Mouse (Mus musculus): ENCODE results near the gene Mrpl50. TPM values are rescaled to one million over a fixed set of nuclear protein-coding genes. Genes with fewer than 3 reads are reported as not detected.
"Not testable (repeated sequence)": the region's sequence is repeated elsewhere in the genome, so short reads cannot be mapped to it uniquely, and the experiment has no call there.

Mrpl50 gene
- total RNA-seq (2022), result 10 to 100 TPM; 37.9 to 46.9 (median 40.0) TPM

- peak; percentile 95 for DNase-seq
Observed at GRCm38 (mm10) chr4:49520572-49521340, at the start of gene Mrpl50, which contains the start of gene Zfp189. Gene Mrpl50 (minus strand): TSS chr4:49521093. Gene Zfp189 (plus strand): TSS chr4:49521176.

- DNase-seq, result peak; percentile 28
Observed at GRCm38 (mm10) chr4:49567613-49568012, 46.7 kb upstream of the Mrpl50 start.

DNA sequence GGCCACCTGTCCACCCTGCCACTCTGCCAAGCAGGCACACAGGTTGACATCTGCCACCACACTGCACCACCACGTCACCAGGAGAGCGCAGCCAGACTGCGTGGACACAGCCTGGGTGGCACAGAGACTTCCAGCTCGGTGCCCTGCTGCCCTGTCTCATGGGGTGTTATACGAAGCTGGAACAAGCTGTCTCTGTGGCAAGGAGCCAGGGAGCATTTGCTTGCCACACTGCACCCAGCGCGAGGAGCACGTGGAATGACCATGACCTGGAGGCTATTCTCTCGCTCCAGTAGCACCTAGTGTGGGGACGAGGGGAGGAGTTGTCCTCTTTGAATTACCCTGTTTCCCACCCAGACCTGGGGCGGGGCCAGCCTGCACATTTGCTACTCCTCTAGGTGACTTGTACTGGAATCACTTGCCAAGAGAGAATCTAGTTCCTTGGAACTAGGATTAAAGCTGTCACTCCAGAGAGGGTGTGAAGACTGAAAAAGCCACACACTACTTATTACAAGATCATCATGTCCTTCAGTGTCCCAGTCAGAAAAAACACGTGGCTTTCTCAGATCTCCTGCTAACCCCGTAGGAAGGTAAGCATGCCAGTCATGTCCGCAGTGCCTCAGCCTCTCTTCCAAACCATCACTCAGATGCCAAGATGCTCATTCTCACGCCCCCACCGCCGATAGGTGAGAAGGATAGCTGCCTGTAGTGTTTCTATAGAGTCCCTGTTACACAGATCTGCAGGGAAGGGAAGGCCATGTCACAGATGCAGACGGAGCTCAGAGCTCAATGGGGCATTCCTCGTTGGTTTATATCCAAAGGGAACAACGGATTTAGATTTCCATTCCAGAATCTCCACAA, 39.3 kb upstream of the Mrpl50 start:
- peak; percentile 41 for DNase-seq

DNA sequence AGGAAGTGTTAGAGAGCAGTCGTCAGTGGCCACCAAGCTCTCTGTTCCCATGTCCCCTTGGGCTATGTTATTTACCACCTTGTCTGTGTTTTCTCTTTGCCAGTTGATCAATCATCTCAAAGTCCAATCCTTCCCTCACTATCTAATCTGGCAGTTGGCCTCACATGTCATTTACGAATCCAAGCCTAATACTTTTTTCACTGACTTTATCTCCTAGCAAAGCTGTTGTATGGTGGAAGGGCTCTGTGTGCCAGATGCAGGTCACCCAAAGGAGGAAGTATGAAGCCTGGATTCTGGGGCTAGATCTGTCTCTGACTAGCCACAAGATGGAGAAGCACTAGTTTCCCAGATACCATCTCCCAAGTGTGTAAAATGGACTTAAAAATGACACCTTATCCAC, 37.3 kb upstream of the Mrpl50 start:
- DNase-seq, result no peak

- no peak for DNase-seq
Observed at GRCm38 (mm10) chr4:49557375-49557774, 36.5 kb upstream of the Mrpl50 start.

DNA sequence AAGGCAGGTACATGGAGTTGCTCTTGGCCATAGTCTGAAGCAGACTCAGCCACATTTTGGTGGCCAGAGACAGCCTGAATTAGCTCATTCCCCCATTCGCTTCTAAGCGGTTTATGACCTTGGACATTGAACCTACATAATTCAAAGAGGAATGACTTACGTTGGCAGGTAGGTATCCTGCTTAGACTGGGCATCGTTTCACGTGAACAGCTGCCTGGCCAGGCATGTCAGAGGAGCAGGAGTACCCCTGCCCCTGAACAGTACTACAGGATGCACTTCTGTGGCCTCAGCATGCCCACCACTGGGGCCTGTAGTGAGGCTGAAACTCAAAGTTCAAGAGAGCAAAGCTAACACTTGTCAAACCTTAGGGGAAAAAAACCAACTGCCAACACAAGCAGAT, 32.5 kb upstream of the Mrpl50 start:
- no peak for DNase-seq

- no peak for DNase-seq
Observed at GRCm38 (mm10) chr4:49549383-49549782, 28.5 kb upstream of the Mrpl50 start, which contains the start of gene Aldob. Gene Aldob (minus strand): TSS chr4:49549546.

GRCm38 (mm10) chr4:49547544-49548219, 26.8 kb upstream of the Mrpl50 start:
- DNase-seq, result no peak

DNA sequence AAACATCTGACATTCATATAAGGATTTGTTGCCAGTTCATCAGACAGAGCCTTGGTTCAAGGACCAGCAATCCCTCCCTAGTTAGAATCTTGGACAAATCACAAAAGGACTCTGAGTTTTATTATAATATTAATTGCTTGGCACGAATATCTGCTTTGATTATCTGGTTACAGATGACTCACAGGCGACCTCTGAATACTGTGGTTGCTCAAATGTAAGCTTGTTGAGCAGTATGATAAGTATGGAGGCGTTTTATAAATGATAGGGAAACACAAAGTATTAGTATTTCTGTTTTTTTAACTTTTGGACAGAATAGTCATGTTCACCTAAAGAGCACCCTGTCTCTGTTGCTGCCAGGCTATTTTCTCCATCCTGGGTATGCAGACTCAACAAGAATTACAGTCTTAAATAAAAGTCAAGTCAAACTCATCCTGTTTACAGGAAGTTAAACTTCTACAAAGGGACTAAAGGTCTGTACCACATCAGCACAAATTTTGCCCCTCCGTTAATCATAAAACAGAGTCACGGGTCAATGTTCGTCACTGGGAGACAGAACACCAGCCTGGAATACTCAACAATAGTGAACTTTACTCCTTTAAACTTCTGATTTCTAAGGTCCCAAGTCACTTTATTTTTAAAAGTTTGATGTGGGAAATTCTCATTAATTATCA, 26.1 kb upstream of the Mrpl50 start:
- peak; percentile 15 for DNase-seq

DNA sequence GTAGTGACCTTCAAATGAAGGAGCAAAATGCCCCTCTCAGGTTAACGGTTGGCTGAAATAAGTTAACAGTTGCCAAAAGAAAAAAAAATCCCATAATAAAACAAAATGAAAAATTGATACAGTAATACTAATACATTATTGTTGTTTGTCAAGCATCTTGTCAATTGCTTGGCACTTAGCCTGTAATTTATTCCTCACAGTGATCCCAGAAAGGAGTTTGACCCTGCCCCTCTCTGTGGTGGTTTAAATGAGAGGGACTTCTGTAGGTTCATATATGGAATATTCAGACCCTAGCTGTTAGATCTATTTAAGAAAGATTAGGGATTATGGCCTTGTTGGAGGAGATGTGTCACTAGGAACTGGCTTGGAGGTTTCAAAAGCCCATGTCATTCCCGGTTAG, 25.1 kb upstream of the Mrpl50 start:
- DNase-seq, result no peak

GRCm38 (mm10) chr4:49540966-49541365, 20.1 kb upstream of the Mrpl50 start:
- no peak for DNase-seq

DNA sequence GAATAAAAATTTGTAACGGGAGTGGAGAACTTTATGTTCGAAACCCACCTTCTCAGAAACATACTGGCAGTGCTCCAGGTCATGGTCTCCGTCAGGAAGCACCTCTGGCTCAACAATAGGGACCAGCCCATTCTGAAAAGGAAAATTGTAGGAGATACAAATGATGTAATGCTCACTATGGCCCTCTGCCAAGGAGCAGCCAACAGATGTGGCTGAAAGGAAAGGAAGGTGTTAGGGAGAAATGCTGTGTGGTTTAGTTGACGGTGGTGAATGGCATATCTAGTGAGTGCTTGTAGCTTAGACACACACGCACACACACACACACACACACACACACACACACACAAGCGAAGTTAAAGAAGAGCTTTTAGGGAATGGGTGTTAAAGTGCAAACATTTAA, 18.8 kb upstream of the Mrpl50 start:
- DNase-seq, result no peak

GRCm38 (mm10) chr4:49536671-49537070, 15.8 kb upstream of the Mrpl50 start:
- no peak for DNase-seq

DNA sequence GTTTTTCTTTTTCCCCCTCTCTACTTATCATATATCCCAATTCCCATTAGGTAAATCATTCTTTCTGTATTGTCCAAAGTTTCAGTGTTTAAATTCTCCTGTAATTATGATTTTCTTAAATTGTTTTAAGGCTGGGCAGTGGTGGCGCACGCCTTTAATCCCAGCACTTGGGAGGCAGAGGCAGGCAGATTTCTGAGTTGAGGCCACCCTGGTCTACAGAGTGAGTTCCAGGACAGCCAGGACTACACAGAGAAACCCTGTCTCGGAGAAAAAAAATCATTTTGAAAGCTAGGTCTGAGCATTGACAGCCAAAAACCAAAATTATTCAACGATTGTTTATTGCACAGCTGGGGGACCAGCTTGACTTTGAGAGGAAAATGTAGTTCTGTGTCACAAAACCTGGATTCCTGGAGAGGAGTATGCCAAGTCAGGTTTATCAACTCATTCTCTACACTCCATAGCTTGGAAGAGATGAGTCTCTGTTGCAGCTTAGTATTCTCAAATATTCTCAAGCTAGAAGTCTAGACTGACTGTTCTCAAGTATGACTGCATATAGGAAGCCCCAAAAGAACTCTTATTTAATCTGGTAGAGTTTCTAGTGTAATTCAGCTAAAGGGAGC, 14.9 kb upstream of the Mrpl50 start:
- DNase-seq, result no peak

GRCm38 (mm10) chr4:49535036-49535435, 14.1 kb upstream of the Mrpl50 start:
- no peak for DNase-seq

DNA sequence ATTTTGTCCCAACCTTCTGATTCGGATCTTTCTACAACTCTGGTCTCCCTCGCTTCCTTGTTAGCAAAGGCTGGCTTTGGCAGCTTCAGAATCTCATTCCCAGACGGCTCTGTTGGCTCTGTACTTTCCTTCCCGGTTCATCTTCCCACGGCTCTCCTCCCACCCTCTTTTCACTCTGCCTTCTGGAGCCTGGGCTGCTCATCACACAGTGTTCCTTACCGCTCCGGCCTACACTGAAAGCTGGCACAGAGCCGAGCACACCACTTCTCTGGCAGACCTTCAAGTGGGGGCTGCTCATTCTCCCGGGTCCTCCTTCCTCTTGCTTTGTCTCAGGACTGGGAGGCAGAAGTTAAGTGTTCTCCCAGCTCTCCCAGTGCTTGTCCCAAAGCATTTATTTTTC, 1.7 kb upstream of the Mrpl50 start:
- DNase-seq, result no peak

GRCm38 (mm10) chr4:49521346-49521745, 453 bp upstream of the Mrpl50 start:
- DNase-seq, result no peak

GRCm38 (mm10) chr4:49519476-49519875, 1.4 kb downstream of the Mrpl50 start:
- DNase-seq, result no peak

- DNase-seq, result no peak
Observed at GRCm38 (mm10) chr4:49514441-49514840, 6.5 kb downstream of the Mrpl50 start.

DNA sequence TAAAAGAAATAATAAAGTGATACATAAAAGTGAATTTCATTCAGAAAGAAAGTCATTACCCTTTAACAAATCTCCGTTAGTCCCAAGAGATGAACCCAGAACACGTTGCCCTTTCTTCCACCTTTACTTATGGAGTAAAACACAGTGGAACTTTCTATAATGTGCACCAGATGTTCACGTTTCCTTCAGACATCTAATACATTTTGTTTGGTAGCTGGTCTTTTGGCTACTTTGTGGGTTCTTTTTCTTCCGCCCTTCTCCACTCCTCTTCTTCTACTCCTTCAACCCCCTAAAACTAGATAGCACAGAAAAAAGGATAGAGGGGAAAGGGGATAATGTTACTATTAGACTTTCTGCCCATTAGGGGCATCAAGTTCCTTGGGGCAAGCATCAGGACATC, 8.3 kb downstream of the Mrpl50 start:
- no peak for DNase-seq

DNA sequence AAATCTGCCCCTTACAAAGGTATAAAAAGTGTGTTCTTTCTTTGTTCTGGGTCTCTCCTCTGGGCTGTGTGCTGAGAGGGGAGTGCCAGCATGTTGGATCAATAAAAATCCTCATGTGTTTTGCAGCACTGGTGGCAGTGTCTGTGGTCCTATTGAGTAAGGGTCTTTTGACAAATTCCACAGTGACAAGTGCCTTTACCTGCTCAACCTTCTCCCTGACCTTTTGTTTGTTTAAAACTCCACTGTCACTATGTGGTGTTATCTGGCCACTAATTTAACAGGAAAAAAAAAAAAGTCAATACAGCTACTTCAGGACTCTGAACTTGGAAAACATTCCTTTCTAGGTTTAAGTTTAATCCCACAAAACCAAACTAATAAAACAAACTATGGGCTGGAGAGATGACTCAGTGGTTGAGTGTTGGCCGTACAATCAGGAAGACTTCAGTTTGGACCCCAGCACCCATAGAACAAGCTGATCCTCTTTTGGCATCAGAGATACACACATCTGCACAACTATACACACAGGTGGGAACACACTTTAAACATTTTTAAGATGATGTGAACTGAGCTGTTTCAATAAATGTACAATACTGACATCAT, 10.6 kb downstream of the Mrpl50 start:
- not testable (repeated sequence) for DNase-seq
